Mouse (Mus musculus) cerebellum, adult 18-20 months (tissue): ENCODE data around the gene Myl4.
A peak's percentile ranks its signal among the peaks of the same experiment; 100 is the strongest.

Experiments used
- DNase-seq, 2 experiments: peaks; one replicate each; pipeline ENCODE4 v3.0.0; 2021

Myl4 gene

GRCm38 (mm10) chr11:104572091-104572490 lies 21.6 kb downstream of the Myl4 start:
- no peak for DNase-seq

GRCm38 (mm10) chr11:104572566-104572965 lies 22.1 kb downstream of the Myl4 start:
- DNase-seq: no peak

GRCm38 (mm10) chr11:104576772-104577612 lies 26.5 kb downstream of the Myl4 start:
- DNase-seq: no peak

GRCm38 (mm10) chr11:104578074-104578473 lies 27.6 kb downstream of the Myl4 start:
- no peak for DNase-seq

GRCm38 (mm10) chr11:104579084-104579483 lies 28.6 kb downstream of the Myl4 start:
- no peak for DNase-seq

GRCm38 (mm10) chr11:104579575-104579974 lies 29.1 kb downstream of the Myl4 start:
- no peak for DNase-seq

- DNase-seq: no peak
Observed at GRCm38 (mm10) chr11:104580091-104580490, 29.6 kb downstream of the Myl4 start.

- no peak for DNase-seq
Observed at GRCm38 (mm10) chr11:104580606-104581005, 30.1 kb downstream of the Myl4 start.

GRCm38 (mm10) chr11:104581446-104582307 lies 31.2 kb downstream of the Myl4 start:
- DNase-seq: no peak

GRCm38 (mm10) chr11:104582308-104582606 lies 31.8 kb downstream of the Myl4 start:
- DNase-seq: no peak

- DNase-seq: no peak
Observed at GRCm38 (mm10) chr11:104582630-104583364, 32.3 kb downstream of the Myl4 start.

- DNase-seq: no peak
Observed at GRCm38 (mm10) chr11:104585495-104585894, 35.0 kb downstream of the Myl4 start.

- DNase-seq: no peak
Observed at GRCm38 (mm10) chr11:104587904-104588303, 37.4 kb downstream of the Myl4 start.

- DNase-seq: no peak
Observed at GRCm38 (mm10) chr11:104588513-104588912, 38.0 kb downstream of the Myl4 start.

GRCm38 (mm10) chr11:104589570-104589969 lies 39.1 kb downstream of the Myl4 start:
- DNase-seq: no peak

GRCm38 (mm10) chr11:104590148-104590547 lies 39.7 kb downstream of the Myl4 start:
- peak; percentile 78 to 84 for DNase-seq

- no peak for DNase-seq
Observed at GRCm38 (mm10) chr11:104592066-104592835, 41.8 kb downstream of the Myl4 start.

GRCm38 (mm10) chr11:104596365-104596764 lies 45.9 kb downstream of the Myl4 start:
- DNase-seq: no peak

GRCm38 (mm10) chr11:104599265-104599945 lies 48.9 kb downstream of the Myl4 start:
- peak; percentile 35 to 39 for DNase-seq

GRCm38 (mm10) chr11:104600675-104601074 lies 50.2 kb downstream of the Myl4 start:
- DNase-seq: no peak

- DNase-seq: no peak
Observed at GRCm38 (mm10) chr11:104604192-104604591, 53.7 kb downstream of the Myl4 start.
